Mouse (Mus musculus) intestine, postnatal 0 days (tissue): Measurements from ENCODE around the gene Map4k4. TPM values are rescaled to one million over a fixed set of nuclear protein-coding genes. Genes with fewer than 3 reads are reported as not detected.

Source experiments
- ATAC-seq: fragments of 200-750 bp; cut with Nextera tagmentation; 2 replicates; pipeline ENCODE4 v1.8.0; 2017; ENCODE audit warnings: mild to moderate bottlenecking, moderate TSS enrichment, moderate library complexity
- H3K27ac ChIP-seq: fragments of 300-500 bp; sonication (generic); 2 replicates; pipeline ENCODE4 v1.5.1; 2014; ENCODE audit warnings: mild to moderate bottlenecking, low read depth, low read length, moderate library complexity
- H3K27me3 ChIP-seq: fragments of 300-500 bp; sonication (generic); replicated peaks from 2 replicates; pipeline ENCODE4 v1.6.1; 2014; ENCODE audit warnings: low read length, mixed read lengths; ENCODE audit not compliant: control insufficient read depth, insufficient read depth
- H3K36me3 ChIP-seq: fragments of 300-500 bp; sonication (generic); 2 replicates; pipeline ENCODE4 v1.6.1; 2014; ENCODE audit warnings: mild to moderate bottlenecking, moderate library complexity; ENCODE audit not compliant: control insufficient read depth, insufficient read depth
- H3K4me1 ChIP-seq: fragments of 300-500 bp; sonication (generic); replicated peaks from 2 replicates; pipeline ENCODE4 v1.6.1; 2014; ENCODE audit warnings: antibody characterized with exemption, low read length, mixed read lengths; ENCODE audit not compliant: control insufficient read depth, insufficient read depth
- H3K4me2 ChIP-seq: fragments of 300-500 bp; sonication (generic); replicated peaks from 2 replicates; pipeline ENCODE4 v1.6.1; 2014; ENCODE audit warnings: low read depth, mild to moderate bottlenecking, moderate library complexity
- H3K4me3 ChIP-seq: fragments of 300-500 bp; sonication (generic); 2 replicates; pipeline ENCODE4 v1.5.1; 2014; ENCODE audit warnings: low read depth, low read length
- H3K9ac ChIP-seq: fragments of 300-500 bp; sonication (generic); 2 replicates; pipeline ENCODE4 v1.6.1; 2014; ENCODE audit warnings: mild to moderate bottlenecking, low read depth, low read length
- H3K9me3 ChIP-seq: fragments of 300-500 bp; sonication (generic); 2 replicates; pipeline ENCODE4 v1.6.1; 2016; ENCODE audit warnings: mixed run types; ENCODE audit not compliant: control insufficient read depth
- CTCF ChIP-seq: sonication (generic); IDR thresholded peaks from 2 replicates; pipeline ENCODE4 v1.5.1; 2016; ENCODE audit warnings: low read depth, mild to moderate bottlenecking, control low read depth, antibody characterized with exemption, moderate library complexity
- WGBS: fragments of 180-500 bp; shearing (Covaris S2); extraction: QIAGEN DNeasy Blood & Tissue Kit; methylation state at CpG from one replicate; pipeline ENCODE4 v1.1.7; 2014; 5-methylcytosine and 5-hydroxymethylcytosine counted together
- polyA plus RNA-seq: library from polyadenylated mRNA; unstranded; fragments of >200 nt; fragmentation: Nextera tagmentation; extraction: Ambion mirVana; gene quantifications from 2 replicates; pipeline ENCODE4 v1.2.1, GENCODE M21; 2015

Map4k4 gene
- polyA plus RNA-seq, 1 experiment from 2014 or later = 6.8 TPM

GRCm38 (mm10) chr1:39944972-39945323 lies 44.2 kb downstream of the Map4k4 start:
- no peak overlapping the region for H3K9ac ChIP-seq
- H3K9me3 ChIP-seq = no peaks in the 10 kb centered on the region
- peak overlapping the region; percentile 27; the same call in 1 of the 2 replicates for H3K4me2 ChIP-seq
- 26% methylated on average over 4 of the region's 4 CpGs for WGBS
- no peaks in the 10 kb centered on the region for H3K36me3 ChIP-seq
- H3K27me3 ChIP-seq = no peaks in the 10 kb centered on the region
- no peak for TF ChIP-seq CTCF
- ATAC-seq = peak; percentile 53
- H3K27ac ChIP-seq = peak overlapping the region; percentile 21; the same call in 1 of the 2 replicates
- peaks cover 28% of the 10 kb centered on the region; the same call in 1 of the 2 replicates for H3K4me1 ChIP-seq
- H3K4me3 ChIP-seq = no peak overlapping the region

- ATAC-seq = no peak
- Histone ChIP-seq H3K9me3 (no peaks in the 10 kb centered on the region), H3K4me2 (no peak overlapping the region), H3K27ac (no peak overlapping the region), H3K9ac (no peak overlapping the region), H3K27me3 (no peaks in the 10 kb centered on the region), H3K4me1 (peaks cover 19% of the 10 kb centered on the region; the same call in 1 of the 2 replicates), H3K36me3 (no peaks in the 10 kb centered on the region), H3K4me3 (no peak overlapping the region)
- no peak for TF ChIP-seq CTCF
- WGBS = 61% methylated on average over 4 of the region's 4 CpGs
Observed at GRCm38 (mm10) chr1:39946391-39946790, 45.7 kb downstream of the Map4k4 start.

DNA sequence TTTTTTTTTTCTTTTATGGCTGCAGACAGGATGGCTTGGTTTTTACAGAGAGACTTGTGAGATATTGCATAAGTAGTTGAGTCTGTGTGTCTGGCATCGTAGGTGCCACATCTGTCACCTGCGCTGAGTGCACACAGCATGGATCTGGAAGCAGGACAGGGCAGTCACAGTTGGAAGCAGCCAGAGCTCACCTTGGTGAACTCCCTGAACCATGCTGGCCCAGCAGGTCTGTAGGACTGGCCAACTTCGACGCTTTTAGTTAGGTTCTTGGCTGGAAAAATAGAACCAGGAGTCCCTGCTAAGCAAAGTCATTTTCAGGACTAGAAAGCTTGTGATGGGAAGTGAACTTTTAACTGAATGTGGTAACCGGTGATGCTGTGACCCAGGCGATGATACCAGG lies 46.5 kb downstream of the Map4k4 start:
- no peak for TF ChIP-seq CTCF
- peaks cover 14% of the 10 kb centered on the region; the same call in 1 of the 2 replicates for H3K4me1 ChIP-seq
- ATAC-seq = no peak
- H3K4me3 ChIP-seq = no peak overlapping the region
- 63% methylated on average over 6 of the region's 6 CpGs for WGBS
- no peak overlapping the region for H3K27ac ChIP-seq
- H3K9ac ChIP-seq = no peak overlapping the region
- H3K36me3 ChIP-seq = no peaks in the 10 kb centered on the region
- H3K27me3 ChIP-seq = no peaks in the 10 kb centered on the region
- no peak overlapping the region for H3K4me2 ChIP-seq
- H3K9me3 ChIP-seq = no peaks in the 10 kb centered on the region

GRCm38 (mm10) chr1:39947701-39948359 lies 47.1 kb downstream of the Map4k4 start:
- Histone ChIP-seq H3K36me3 (no peaks in the 10 kb centered on the region), H3K9me3 (no peaks in the 10 kb centered on the region), H3K4me3 (no peak overlapping the region), H3K9ac (no peak overlapping the region), H3K4me1 (peaks cover 14% of the 10 kb centered on the region; the same call in 1 of the 2 replicates), H3K27ac (no peak overlapping the region), H3K27me3 (no peaks in the 10 kb centered on the region), H3K4me2 (no peak overlapping the region)
- no peak for TF ChIP-seq CTCF
- WGBS = 67% methylated on average over 6 of the region's 6 CpGs
- no peak for ATAC-seq

- WGBS = 18% methylated on average over 5 of the region's 5 CpGs
Observed at GRCm38 (mm10) chr1:39949205-39949604, 48.5 kb downstream of the Map4k4 start.

GRCm38 (mm10) chr1:39949790-39950462 lies 49.2 kb downstream of the Map4k4 start:
- no peak overlapping the region for H3K9ac ChIP-seq
- no peaks in the 10 kb centered on the region for H3K36me3 ChIP-seq
- no peak overlapping the region for H3K4me3 ChIP-seq
- WGBS = 33% methylated on average over 10 of the region's 10 CpGs
- ATAC-seq = peak; percentile 60
- TF ChIP-seq CTCF = peak; percentile 39
- no peak overlapping the region for H3K4me2 ChIP-seq
- H3K27me3 ChIP-seq = no peaks in the 10 kb centered on the region
- no peaks in the 10 kb centered on the region for H3K9me3 ChIP-seq
- 0 out of 2 replicates have a peak, but pooled peaks cover 14% of the 10 kb centered on the region for H3K4me1 ChIP-seq
- no peak overlapping the region for H3K27ac ChIP-seq

More at GRCm38 (mm10) chr1:39949205-39949604, 48.5 kb downstream of the Map4k4 start:
- peak overlapping the region; percentile 30; the same call in 1 of the 2 replicates for H3K4me2 ChIP-seq
- H3K9me3 ChIP-seq = no peaks in the 10 kb centered on the region
- peak; percentile 61 for TF ChIP-seq CTCF
- no peaks in the 10 kb centered on the region for H3K27me3 ChIP-seq
- H3K27ac ChIP-seq = no peak overlapping the region; the same call in 1 of the 2 replicates
- no peak overlapping the region for H3K9ac ChIP-seq
- H3K4me1 ChIP-seq = peaks cover 14% of the 10 kb centered on the region; the same call in 1 of the 2 replicates
- no peaks in the 10 kb centered on the region for H3K36me3 ChIP-seq
- peak; percentile 63 for ATAC-seq
- H3K4me3 ChIP-seq = no peak overlapping the region
